Mouse (Mus musculus) stomach, embryonic 16.5 days (tissue): ENCODE results near the gene Opcml. TPM values are rescaled to one million over a fixed set of nuclear protein-coding genes. Genes with fewer than 3 reads are reported as not detected.

Source experiments
- ATAC-seq: fragments of 200-750 bp; cut with Nextera tagmentation; 2 replicates; pipeline ENCODE4 v1.8.0; 2017; ENCODE audit warnings: moderate number of reproducible peaks, moderate TSS enrichment; ENCODE audit not compliant: insufficient read depth, low FRiP score
- H3K27ac ChIP-seq: fragments of 300-500 bp; sonication (generic); 2 replicates; pipeline ENCODE4 v1.5.1; 2014; ENCODE audit warnings: low read length
- H3K27me3 ChIP-seq: fragments of 300-500 bp; sonication (generic); 2 replicates; pipeline ENCODE4 v1.6.1; 2014; ENCODE audit warnings: low read length, control low read depth, mixed read lengths; ENCODE audit not compliant: control insufficient read depth, insufficient read depth
- H3K36me3 ChIP-seq: fragments of 300-500 bp; sonication (generic); 2 replicates; pipeline ENCODE4 v1.6.1; 2014; ENCODE audit warnings: low read length; ENCODE audit not compliant: control insufficient read depth, insufficient read depth
- H3K4me1 ChIP-seq: fragments of 300-500 bp; sonication (generic); 2 replicates; pipeline ENCODE4 v1.6.1; 2014; ENCODE audit warnings: low read length, control low read depth, mixed read lengths; ENCODE audit not compliant: control insufficient read depth, insufficient read depth
- H3K4me2 ChIP-seq: fragments of 300-500 bp; sonication (generic); 2 replicates; pipeline ENCODE4 v1.6.1; 2014; ENCODE audit warnings: low read depth, low read length, mixed read lengths
- H3K4me3 ChIP-seq: fragments of 300-500 bp; sonication (generic); replicated peaks from 2 replicates; pipeline ENCODE4 v1.5.1; 2014; ENCODE audit warnings: mild to moderate bottlenecking, low read length
- H3K9ac ChIP-seq: fragments of 300-500 bp; sonication (generic); 2 replicates; pipeline ENCODE4 v1.6.1; 2014; ENCODE audit warnings: low read length
- H3K9me3 ChIP-seq: fragments of 300-500 bp; sonication (generic); replicated peaks from 2 replicates; pipeline ENCODE4 v1.6.1; 2016; ENCODE audit warnings: low read length, control low read depth; ENCODE audit not compliant: control insufficient read depth
- WGBS: fragments of 180-500 bp; shearing (Covaris S2); extraction: QIAGEN DNeasy Blood & Tissue Kit; methylation state at CpG from one replicate; pipeline ENCODE4 v1.1.7; 2014; 5-methylcytosine and 5-hydroxymethylcytosine counted together
- polyA plus RNA-seq: library from polyadenylated mRNA; unstranded; fragments of >200 nt; fragmentation: Nextera tagmentation; extraction: Ambion mirVana; gene quantifications from 2 replicates; pipeline ENCODE4 v1.2.1, GENCODE M21; 2015

Opcml gene
- polyA plus RNA-seq, 1 experiment from 2014 or later, result 2.8 TPM

DNA sequence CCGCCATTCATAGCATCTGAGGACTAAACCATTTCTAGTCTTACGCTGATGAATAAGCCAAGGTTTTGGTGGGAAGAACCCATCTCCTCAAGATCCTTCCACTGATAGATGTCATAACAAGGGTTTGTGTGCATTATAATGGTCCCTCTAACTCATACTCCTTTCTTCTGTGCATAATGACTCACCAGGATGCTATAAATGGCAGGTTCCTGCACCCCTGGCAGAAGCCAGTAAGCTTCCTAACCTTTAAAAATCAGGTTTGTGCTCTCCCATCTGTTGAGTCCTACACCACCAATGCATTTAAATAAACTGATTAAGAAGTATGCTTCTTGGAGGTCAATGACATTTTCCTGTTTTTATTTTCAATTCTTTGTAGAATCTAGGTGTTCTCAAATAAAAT, 929.6 kb downstream of the Opcml start:
- no peak overlapping the region for H3K9ac ChIP-seq
- no peaks in the 10 kb centered on the region for H3K36me3 ChIP-seq
- ATAC-seq, result no peak
- no peak overlapping the region for H3K27ac ChIP-seq
- no peaks in the 10 kb centered on the region for H3K4me1 ChIP-seq
- no peaks in the 10 kb centered on the region for H3K27me3 ChIP-seq
- no peak overlapping the region for H3K4me3 ChIP-seq
- no peak overlapping the region for H3K4me2 ChIP-seq
- H3K9me3 ChIP-seq, result no peaks in the 10 kb centered on the region
- WGBS, result 86% methylated on average over 2 of the region's 2 CpGs

DNA sequence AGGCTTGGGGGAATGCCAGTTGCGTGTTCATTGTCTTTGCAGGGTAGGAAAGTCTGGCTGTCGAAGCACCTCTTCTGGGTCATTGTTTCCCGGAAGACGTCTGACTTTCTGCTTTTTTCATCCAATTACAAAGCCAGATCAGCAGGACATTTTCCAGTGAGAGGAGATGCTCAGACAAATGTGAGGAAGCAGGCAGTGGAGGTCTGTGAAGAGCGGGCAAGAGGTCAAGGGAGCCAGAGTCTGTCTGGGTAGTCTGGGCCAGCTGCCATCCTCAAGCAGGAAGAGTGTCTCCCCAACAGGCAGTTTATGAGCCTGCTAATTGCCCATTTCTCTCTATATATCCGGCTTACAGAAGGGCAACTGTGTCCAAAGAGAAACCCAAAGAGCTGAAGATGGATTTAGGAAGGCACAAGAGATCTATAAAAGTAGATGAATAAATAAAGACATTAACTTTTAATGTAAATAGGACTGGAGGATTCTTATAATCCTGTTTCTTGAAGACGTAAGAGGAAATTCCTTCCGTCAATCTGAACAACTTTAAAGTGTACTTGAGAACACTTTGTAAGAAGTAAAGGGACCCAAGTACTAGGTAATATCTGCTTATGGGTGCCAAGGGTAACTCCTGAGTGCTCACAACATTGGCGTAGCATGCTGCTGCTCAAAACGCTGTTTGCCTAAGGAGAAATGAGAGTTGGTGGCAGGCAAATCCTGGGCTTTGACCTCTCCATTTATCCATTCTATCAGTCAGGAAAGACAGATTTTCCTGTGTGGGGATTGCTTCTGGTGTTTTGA, 941.4 kb downstream of the Opcml start:
- ATAC-seq, result no peak
- Histone ChIP-seq H3K4me1 (no peaks in the 10 kb centered on the region), H3K36me3 (no peaks in the 10 kb centered on the region), H3K4me3 (no peak overlapping the region), H3K27ac (no peak overlapping the region), H3K9me3 (no peaks in the 10 kb centered on the region), H3K9ac (no peak overlapping the region), H3K27me3 (no peaks in the 10 kb centered on the region), H3K4me2 (no peak overlapping the region)
- 67% methylated on average over 10 of the region's 10 CpGs for WGBS

GRCm38 (mm10) chr9:28737955-28738354, 947.4 kb downstream of the Opcml start:
- no peak overlapping the region for H3K4me3 ChIP-seq
- no peaks in the 10 kb centered on the region for H3K9me3 ChIP-seq
- H3K9ac ChIP-seq, result no peak overlapping the region
- WGBS, result 90% methylated on average over 2 of the region's 2 CpGs
- no peaks in the 10 kb centered on the region for H3K27me3 ChIP-seq
- H3K27ac ChIP-seq, result no peak overlapping the region
- no peak for ATAC-seq
- H3K4me1 ChIP-seq, result no peaks in the 10 kb centered on the region
- no peaks in the 10 kb centered on the region for H3K36me3 ChIP-seq
- H3K4me2 ChIP-seq, result no peak overlapping the region

- WGBS, result 44% methylated on average over 1 of the region's 1 CpGs
- H3K27ac ChIP-seq, result no peak overlapping the region
- no peak for ATAC-seq
These were observed 947.9 kb downstream of the Opcml start for GRCm38 (mm10) chr9:28738451-28738860.

DNA sequence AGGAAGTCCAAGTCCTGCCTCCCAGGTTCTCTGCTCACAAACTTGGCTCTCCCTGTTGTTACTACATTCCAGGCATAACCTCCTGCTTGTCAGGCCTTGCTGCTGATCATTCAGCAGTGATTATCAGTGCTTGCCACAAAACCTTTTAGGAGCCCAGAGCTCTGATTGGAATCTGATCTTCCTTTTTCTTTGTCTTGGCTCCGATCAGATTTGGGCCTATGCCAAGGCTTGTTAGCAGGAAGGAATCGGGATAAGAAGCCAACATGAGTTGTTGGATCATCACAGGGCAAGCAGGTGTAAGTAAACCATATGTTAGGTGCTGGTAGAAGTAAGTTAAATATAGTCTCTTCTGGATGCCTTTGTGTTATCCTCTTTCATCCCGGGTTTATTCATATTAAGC, 954.2 kb downstream of the Opcml start:
- Histone ChIP-seq H3K4me3 (no peak overlapping the region), H3K36me3 (no peaks in the 10 kb centered on the region), H3K9me3 (no peaks in the 10 kb centered on the region), H3K9ac (no peak overlapping the region), H3K4me2 (no peak overlapping the region), H3K27ac (no peak overlapping the region), H3K4me1 (no peaks in the 10 kb centered on the region), H3K27me3 (no peaks in the 10 kb centered on the region)
- no peak for ATAC-seq
- WGBS, result 67% methylated on average over 3 of the region's 3 CpGs

More at GRCm38 (mm10) chr9:28738451-28738860, 947.9 kb downstream of the Opcml start:
- Histone ChIP-seq H3K4me1 (no peaks in the 10 kb centered on the region), H3K4me3 (no peak overlapping the region), H3K4me2 (no peak overlapping the region), H3K9me3 (no peaks in the 10 kb centered on the region), H3K36me3 (no peaks in the 10 kb centered on the region), H3K27me3 (no peaks in the 10 kb centered on the region), H3K9ac (no peak overlapping the region)

- H3K9me3 ChIP-seq, result no peaks in the 10 kb centered on the region
- H3K4me1 ChIP-seq, result no peaks in the 10 kb centered on the region
- no peaks in the 10 kb centered on the region for H3K36me3 ChIP-seq
- WGBS, result 71% methylated on average over 2 of the region's 2 CpGs
- no peak overlapping the region for H3K4me2 ChIP-seq
- no peaks in the 10 kb centered on the region for H3K27me3 ChIP-seq
- ATAC-seq, result no peak
- H3K9ac ChIP-seq, result no peak overlapping the region
- no peak overlapping the region for H3K4me3 ChIP-seq
- H3K27ac ChIP-seq, result no peak overlapping the region
These were observed 958.3 kb downstream of the Opcml start for GRCm38 (mm10) chr9:28748902-28749301.

- Histone ChIP-seq H3K36me3 (no peaks in the 10 kb centered on the region), H3K4me2 (no peak overlapping the region), H3K27me3 (no peaks in the 10 kb centered on the region), H3K27ac (no peak overlapping the region), H3K9me3 (no peaks in the 10 kb centered on the region), H3K4me3 (no peak overlapping the region), H3K9ac (no peak overlapping the region), H3K4me1 (no peaks in the 10 kb centered on the region)
- ATAC-seq, result no peak
- 59% methylated on average over 5 of the region's 5 CpGs for WGBS
These were observed 962.3 kb downstream of the Opcml start for GRCm38 (mm10) chr9:28752908-28753307.

DNA sequence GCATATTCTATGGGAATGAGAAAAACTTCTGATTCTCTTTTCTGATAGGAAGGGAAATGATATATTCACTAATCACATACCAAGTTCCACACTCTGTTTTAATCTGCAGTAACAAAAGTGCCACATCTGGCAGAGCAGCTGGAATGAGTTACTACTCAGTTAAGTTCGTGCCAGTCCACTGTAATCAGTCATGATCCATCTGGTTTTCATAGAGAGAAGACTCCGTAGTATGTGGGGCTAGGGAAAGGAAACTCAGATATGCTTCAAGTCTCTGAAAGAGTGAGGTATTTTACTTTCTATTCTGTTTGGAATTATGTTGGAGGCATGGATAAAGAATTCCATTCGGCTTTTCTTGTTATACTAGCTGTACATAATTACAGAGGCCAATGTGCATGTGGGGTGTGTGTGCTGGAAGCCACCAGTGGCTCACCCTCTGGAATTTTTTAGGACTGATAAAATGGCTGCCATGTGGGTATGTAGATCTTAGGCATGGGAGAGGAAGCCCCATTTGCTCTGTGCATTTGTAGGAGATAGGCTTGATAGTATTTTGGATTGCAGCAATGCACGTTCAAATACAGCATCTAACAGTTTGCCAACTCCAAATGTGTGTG, 966.4 kb downstream of the Opcml start:
- ATAC-seq, result no peak

GRCm38 (mm10) chr9:28761460-28761859, 970.9 kb downstream of the Opcml start:
- Histone ChIP-seq H3K9ac (no peak overlapping the region), H3K36me3 (no peaks in the 10 kb centered on the region), H3K4me1 (no peaks in the 10 kb centered on the region), H3K9me3 (no peaks in the 10 kb centered on the region), H3K27me3 (no peaks in the 10 kb centered on the region), H3K27ac (no peak overlapping the region), H3K4me3 (no peak overlapping the region), H3K4me2 (no peak overlapping the region)
- no peak for ATAC-seq
- 80% methylated on average over 4 of the region's 4 CpGs for WGBS

More for the DNA sequence above, 966.4 kb downstream of the Opcml start:
- Histone ChIP-seq H3K36me3 (no peaks in the 10 kb centered on the region), H3K4me2 (no peak overlapping the region), H3K9ac (no peak overlapping the region), H3K9me3 (no peaks in the 10 kb centered on the region), H3K27ac (no peak overlapping the region), H3K4me3 (no peak overlapping the region), H3K27me3 (no peaks in the 10 kb centered on the region), H3K4me1 (no peaks in the 10 kb centered on the region)
- WGBS, result 68% methylated on average over 4 of the region's 4 CpGs
